Mouse (Mus musculus) bone marrow, adult 2 months (tissue): ENCODE data around the gene Exoc3l2. TPM values are rescaled to one million over a fixed set of nuclear protein-coding genes. Genes with fewer than 3 reads are reported as not detected.
"Not testable (repeated sequence)": the region's sequence is repeated elsewhere in the genome, so short reads cannot be mapped to it uniquely, and the experiment has no call there.

Experiments used
- H3K27ac ChIP-seq: fragments of 200-500 bp; 2 replicates; pipeline ENCODE4 v1.5.1; 2012; ENCODE audit warnings: low read depth, mild to moderate bottlenecking, control low read depth, inconsistent platforms, low read length; ENCODE audit not compliant: control insufficient read depth, poor library complexity, insufficient read depth
- H3K4me1 ChIP-seq: fragments of 200-500 bp; 2 replicates; pipeline ENCODE4 v1.6.1; 2011; ENCODE audit warnings: low read length; ENCODE audit not compliant: control insufficient read depth, insufficient read depth
- H3K4me3 ChIP-seq: fragments of 200-500 bp; replicated peaks from 2 replicates; pipeline ENCODE3; 2011; ENCODE audit warnings: mild to moderate bottlenecking, low read depth, low read length, control low read depth; ENCODE audit not compliant: control insufficient read depth
- CTCF ChIP-seq: fragments of 200-500 bp; IDR thresholded peaks from 2 replicates; pipeline ENCODE4 v1.5.1; 2011; ENCODE audit warnings: low read length, control low read depth; ENCODE audit not compliant: control insufficient read depth, insufficient read depth
- POLR2A ChIP-seq: fragments of 200-500 bp; IDR thresholded peaks from 2 replicates; pipeline ENCODE4 v1.6.1; 2011; ENCODE audit warnings: low read depth, mild to moderate bottlenecking, control low read depth, low read length, borderline replicate concordance; ENCODE audit not compliant: control insufficient read depth
- WGBS: fragments of 180-500 bp; shearing (Covaris S2); methylation state at CpG from one replicate; pipeline ENCODE4 v1.1.7; 2018; 5-methylcytosine and 5-hydroxymethylcytosine counted together
- polyA plus RNA-seq: library from polyadenylated mRNA; stranded (reverse); fragments of >200 nt; gene quantifications from 2 replicates; pipeline ENCODE4 v1.2.4, GENCODE M21; 2011; ENCODE audit warnings: low replicate concordance; ENCODE audit not compliant: missing spikeins, insufficient read depth, insufficient read length

Gene Exoc3l2
- polyA plus RNA-seq, 1 experiment, result 10.3 TPM

GRCm38 (mm10) chr7:19508924-19509568 is 45.9 kb downstream of the Exoc3l2 start:
- Histone ChIP-seq H3K4me1 (peaks cover 4% of the 10 kb centered on the region; the same call in 1 of the 2 replicates), H3K27ac (peak overlapping the region; percentile 65), H3K4me3 (peak overlapping the region; percentile 95)
- TF ChIP-seq POLR2A (no peak), CTCF (no peak)
- WGBS, result 5% methylated on average over 15 of the region's 15 CpGs

- Histone ChIP-seq H3K4me1 (peaks cover 4% of the 10 kb centered on the region; the same call in 1 of the 2 replicates), H3K4me3 (no peak overlapping the region), H3K27ac (no peak overlapping the region)
- 84% methylated on average over 7 of the region's 7 CpGs for WGBS
- TF ChIP-seq POLR2A (no peak), CTCF (no peak)
These were observed 46.7 kb downstream of the Exoc3l2 start for GRCm38 (mm10) chr7:19509786-19510185.

GRCm38 (mm10) chr7:19511934-19512333 is 48.8 kb downstream of the Exoc3l2 start:
- H3K27ac ChIP-seq, H3K4me1 ChIP-seq, H3K4me3 ChIP-seq: not testable (repeated sequence)
- 79% methylated on average over 6 of the region's 7 CpGs for WGBS

- H3K4me3 ChIP-seq, result no peak overlapping the region
- no peak overlapping the region for H3K27ac ChIP-seq
- TF ChIP-seq CTCF, result no peak
- no peak for TF ChIP-seq POLR2A
- WGBS, result 77% methylated on average over 6 of the region's 6 CpGs
- H3K4me1 ChIP-seq, result peaks cover 3% of the 10 kb centered on the region; the same call in 1 of the 2 replicates
These were observed 49.2 kb downstream of the Exoc3l2 start for GRCm38 (mm10) chr7:19512353-19512752.

GRCm38 (mm10) chr7:19517652-19518365 is 54.7 kb downstream of the Exoc3l2 start, which contains the start of gene Nkpd1:
Nkpd1 (plus strand) TSS chr7:19517838.
- WGBS, result 7% methylated on average over 29 of the region's 29 CpGs
- no peaks in the 10 kb centered on the region for H3K4me1 ChIP-seq
- H3K4me3 ChIP-seq, result no peak within 1 kb of the TSS
- TF ChIP-seq CTCF, result peak; percentile 34; the same call in 1 of the 2 replicates
- TF ChIP-seq POLR2A, result no peak
- H3K27ac ChIP-seq, result no peak within 1 kb of the TSS; the same call in 1 of the 2 replicates

GRCm38 (mm10) chr7:19520032-19520431 is 56.9 kb downstream of the Exoc3l2 start:
- no peak overlapping the region for H3K4me3 ChIP-seq
- WGBS, result 12% methylated on average over 23 of the region's 23 CpGs
- H3K4me1 ChIP-seq, result no peaks in the 10 kb centered on the region; the same call in 1 of the 2 replicates
- TF ChIP-seq POLR2A, result no peak
- TF ChIP-seq CTCF, result no peak
- H3K27ac ChIP-seq, result no peak overlapping the region

GRCm38 (mm10) chr7:19523017-19523756 is 60.1 kb downstream of the Exoc3l2 start:
- no peak for TF ChIP-seq CTCF
- TF ChIP-seq POLR2A, result no peak; the same call in 1 of the 2 replicates
- 3% methylated on average over 72 of the region's 72 CpGs for WGBS
- Histone ChIP-seq H3K4me1 (no peaks in the 10 kb centered on the region; the same call in 1 of the 2 replicates), H3K27ac (no peak overlapping the region), H3K4me3 (no peak overlapping the region)
